Mouse (Mus musculus) heart, postnatal 4 days (tissue): ENCODE results near the gene Zfp423. TPM values are rescaled to one million over a fixed set of nuclear protein-coding genes. Genes with fewer than 3 reads are reported as not detected.

Experiments
- DNase-seq: peaks from one replicate; pipeline ENCODE4 v3.0.0; 2021
- total RNA-seq, 2 experiments: library from RNA; stranded (reverse); gene quantifications; 2 replicates each; pipeline ENCODE4 v1.2.3; 2021

Zfp423 gene
- total RNA-seq, 2 experiments from 2014 or later = 12.9 to 16.2 TPM

DNA sequence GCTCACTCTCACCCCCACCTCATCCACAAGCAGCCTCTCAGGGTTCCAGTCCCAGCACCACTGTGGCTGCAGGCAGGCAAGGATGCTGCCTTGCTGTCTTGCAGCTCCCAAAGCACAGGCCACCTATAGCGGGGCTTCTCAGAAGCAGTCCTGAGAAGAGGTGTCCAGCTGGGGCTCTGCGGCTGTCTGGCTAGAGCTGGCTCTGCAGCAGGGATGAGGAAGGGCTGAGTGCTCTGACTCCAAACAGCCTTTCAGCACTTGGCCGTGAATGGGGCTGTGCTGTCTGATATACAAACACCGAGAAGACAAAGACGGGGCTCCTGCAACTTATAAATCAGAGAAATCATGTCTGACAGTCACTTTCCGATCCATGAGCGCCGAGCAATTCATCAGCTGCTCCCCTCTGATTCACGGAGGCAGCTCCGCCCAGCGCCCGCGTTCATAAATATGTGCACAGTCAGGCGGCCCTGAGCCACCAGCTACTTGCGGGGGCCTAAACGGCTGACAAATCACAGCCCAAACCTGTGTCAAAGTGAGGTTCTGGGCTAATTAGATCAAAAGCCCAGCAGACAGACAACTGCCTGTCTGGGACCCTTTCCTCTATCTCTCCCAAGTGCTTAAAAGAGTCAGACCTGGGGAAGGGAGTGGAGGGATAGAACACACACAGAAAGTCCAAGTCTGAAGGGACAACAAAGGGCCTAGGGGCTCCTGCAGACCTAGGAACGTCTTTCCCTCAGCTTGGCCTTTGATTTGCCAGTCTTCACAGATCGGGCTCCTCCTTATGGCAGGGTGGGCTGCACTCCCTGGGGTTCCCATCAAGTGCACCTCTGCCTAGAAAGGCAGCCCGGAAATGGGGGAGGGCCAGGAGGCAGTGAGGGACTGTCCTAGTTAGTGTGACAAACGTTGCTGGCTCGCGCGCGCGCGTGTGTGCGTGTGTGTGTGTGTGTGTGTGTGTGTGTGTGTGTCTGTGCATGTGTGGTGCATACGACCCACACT, 269.0 kb downstream of the Zfp423 start:
- DNase-seq = peak; percentile 10

- no peak for DNase-seq
These were observed 270.2 kb downstream of the Zfp423 start for GRCm38 (mm10) chr8:87689192-87689591.

DNA sequence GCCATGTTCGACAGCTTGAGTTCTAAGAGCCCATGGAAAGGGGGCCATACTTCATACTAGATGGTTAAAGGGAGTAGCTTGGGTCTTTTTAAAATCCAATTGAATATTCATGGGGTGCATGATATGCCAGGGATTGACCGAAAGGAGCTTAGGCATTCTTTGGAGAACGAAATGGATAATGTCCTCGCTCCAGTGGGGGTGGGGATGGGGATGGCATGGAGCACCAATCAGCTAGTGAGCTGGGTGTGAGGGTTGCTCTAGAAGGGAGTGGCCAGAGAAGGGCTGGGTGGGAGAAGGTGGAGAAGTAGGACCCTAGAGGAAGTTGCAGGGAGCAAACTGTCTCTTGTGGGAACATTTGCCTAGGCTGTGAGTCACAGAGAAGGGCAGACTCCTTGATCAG, 271.0 kb downstream of the Zfp423 start:
- DNase-seq = no peak

DNA sequence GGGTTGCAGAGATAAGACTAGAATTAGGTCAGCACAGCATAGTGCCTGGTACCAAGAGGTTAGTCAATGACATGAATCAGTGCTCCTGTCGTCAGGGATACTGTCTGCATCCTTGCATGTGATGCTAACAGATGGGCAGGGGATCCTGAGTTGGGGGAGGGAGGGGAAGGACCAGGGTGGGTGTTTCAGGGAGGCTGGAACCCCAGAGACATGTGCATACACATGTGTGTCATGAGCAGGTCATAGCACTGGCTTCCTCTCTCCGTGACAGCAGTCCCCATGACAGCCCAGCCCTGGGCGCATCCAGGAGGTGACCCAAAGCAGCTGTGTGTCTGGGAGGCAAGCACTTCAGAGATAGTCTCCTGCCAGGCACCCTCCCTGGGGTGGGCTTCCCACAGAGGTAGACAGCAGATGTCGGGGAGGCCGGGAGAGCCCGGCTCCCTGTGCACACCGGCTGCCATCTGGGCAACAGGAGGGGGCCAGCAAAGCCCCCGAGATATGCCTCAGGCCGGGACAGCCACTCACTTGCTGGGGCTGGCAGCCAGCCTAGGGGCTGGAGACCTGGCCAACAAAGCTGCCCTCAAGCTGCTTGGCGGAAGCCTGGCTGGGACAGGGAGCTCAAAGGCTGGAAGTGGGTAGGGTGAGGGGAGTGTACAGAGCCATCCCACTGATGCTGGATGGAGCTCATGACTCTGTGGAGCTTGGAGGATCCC, 272.3 kb downstream of the Zfp423 start:
- peak; percentile 24 for DNase-seq

DNA sequence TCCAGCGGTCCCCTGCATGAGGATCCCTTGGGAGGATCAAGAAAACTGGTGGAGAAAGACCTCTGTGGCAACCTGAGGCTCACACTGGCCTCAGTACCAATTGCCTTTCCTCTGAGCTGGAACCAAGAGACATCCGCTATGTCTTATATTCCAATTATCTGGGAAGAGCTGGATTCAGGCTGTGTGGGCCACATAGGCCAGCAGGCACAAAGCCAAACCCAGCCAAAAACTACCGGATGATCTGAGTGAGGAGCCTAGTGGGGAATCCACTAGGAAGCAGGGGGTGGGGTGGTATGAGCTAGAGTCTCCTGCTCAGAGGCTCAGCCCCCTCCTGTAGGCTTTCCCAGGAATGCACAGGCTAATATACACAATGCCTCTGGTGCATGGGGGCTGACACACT, 273.4 kb downstream of the Zfp423 start:
- DNase-seq = no peak

DNA sequence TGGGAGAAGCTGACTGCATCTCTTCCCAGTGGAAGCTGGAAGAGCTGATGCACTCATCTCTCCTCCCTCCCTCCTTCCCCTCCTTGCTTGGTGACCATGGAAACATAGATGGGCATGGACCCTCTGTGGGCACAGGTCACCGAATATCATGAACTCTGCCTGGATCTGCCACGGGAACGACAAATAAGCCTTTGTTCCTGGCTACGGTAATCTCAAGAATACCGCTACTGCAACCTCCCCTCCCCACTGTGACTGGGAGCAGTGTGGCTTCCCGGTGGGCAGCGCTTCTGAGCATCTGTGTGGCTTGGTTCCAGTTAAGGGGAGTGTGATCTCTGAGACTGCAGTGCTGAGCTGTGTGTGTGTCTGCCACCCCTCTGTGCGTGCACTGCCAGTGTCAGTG, 274.0 kb downstream of the Zfp423 start:
- no peak for DNase-seq

DNA sequence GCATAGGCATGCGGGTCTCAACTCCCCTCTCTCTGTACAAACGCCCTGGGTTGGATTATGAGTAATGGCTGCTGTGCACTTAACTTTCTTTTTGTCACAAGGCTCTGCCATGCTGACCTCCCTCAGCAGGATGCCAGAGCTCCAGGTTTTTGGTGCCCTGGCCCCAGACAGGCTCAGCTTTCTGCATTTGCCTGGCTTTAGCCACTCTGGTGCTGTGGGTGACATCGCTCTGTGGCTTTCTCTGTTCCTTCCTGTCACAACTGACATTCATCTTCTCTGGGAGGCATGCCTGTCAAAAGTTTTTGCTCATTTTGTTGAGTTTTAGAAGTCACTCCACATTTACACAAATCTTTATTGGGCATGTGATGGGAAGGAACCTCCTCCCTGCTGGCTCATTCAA, 277.3 kb downstream of the Zfp423 start:
- DNase-seq = no peak

- DNase-seq = no peak
These were observed 279.4 kb downstream of the Zfp423 start for GRCm38 (mm10) chr8:87680034-87680433.

DNA sequence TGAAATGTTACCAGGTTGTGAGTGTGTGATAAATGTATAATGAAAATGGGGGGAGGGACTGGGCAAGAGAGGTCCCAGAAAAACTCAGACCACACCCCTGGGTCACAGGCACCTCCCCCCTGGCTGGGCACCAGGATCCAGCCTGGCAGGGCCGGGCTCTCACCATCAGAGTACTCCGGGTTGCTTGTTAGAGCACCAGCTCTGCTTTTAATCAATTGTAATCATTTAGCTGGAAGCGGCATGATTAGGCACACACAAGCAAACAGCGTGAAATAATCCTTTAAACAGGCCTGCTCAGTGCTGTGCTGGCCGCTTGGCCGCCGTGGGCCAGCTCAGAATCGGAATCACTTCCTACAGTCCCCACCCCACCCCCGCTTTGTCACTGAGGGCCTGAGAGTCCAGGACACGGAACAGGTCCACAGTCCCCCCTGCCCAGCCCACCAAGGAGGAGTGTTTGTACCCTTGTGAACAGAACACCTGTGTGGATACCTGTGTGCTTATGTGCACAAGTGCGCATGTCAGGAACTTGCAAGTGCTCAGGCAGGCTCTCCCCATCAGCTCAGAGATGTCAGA, 279.9 kb downstream of the Zfp423 start:
- no peak for DNase-seq

- DNase-seq = no peak
These were observed 284.0 kb downstream of the Zfp423 start for GRCm38 (mm10) chr8:87675411-87675810.

- DNase-seq = no peak
These were observed 285.2 kb downstream of the Zfp423 start for GRCm38 (mm10) chr8:87674157-87674556.

GRCm38 (mm10) chr8:87672214-87672613, 287.2 kb downstream of the Zfp423 start:
- no peak for DNase-seq

- DNase-seq = no peak
These were observed 288.0 kb downstream of the Zfp423 start for GRCm38 (mm10) chr8:87671209-87671970.

GRCm38 (mm10) chr8:87670232-87670631, 289.2 kb downstream of the Zfp423 start:
- DNase-seq = no peak

GRCm38 (mm10) chr8:87668736-87669135, 290.7 kb downstream of the Zfp423 start:
- DNase-seq = no peak

DNA sequence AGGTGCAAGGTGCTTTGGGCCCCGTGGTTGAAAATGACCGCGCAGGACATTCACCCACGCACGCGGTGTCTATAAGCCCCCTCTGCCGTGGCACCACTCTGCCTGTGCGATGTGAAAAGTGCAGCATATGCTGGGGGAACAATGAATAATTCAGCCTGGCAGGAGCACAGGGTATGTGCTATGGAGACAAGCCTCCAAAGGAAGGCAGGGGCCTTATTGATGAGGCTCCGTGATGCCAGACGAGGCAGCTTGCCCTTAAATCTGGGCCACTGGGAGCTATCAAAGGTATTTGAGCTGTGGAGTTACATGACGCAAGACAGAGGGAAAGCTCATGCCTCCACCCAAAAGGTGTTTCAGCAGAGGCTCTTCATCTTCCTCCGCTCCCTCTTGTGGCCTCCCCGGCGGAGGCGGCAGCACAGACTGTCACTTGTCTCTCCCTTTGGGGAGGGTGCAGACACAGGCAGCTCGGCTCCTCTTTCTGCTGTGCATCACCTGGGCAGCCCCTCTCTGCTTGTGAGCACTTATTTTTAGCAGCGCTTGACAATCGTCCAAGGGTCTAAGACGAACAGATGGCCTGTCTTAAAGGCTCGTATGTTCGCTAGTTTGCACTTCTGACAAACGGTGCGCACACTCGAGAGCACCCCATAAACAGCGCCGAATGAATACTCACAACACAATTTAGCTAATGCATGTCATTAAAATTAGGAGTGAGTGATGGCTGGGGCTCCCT, 291.3 kb downstream of the Zfp423 start:
- no peak for DNase-seq

GRCm38 (mm10) chr8:87667297-87667696, 292.1 kb downstream of the Zfp423 start:
- DNase-seq = no peak

GRCm38 (mm10) chr8:87665337-87665736, 294.1 kb downstream of the Zfp423 start:
- no peak for DNase-seq

- no peak for DNase-seq
These were observed 295.2 kb downstream of the Zfp423 start for GRCm38 (mm10) chr8:87664217-87664509.

GRCm38 (mm10) chr8:87663349-87664216, 295.8 kb downstream of the Zfp423 start:
- DNase-seq = peak; percentile 88

DNA sequence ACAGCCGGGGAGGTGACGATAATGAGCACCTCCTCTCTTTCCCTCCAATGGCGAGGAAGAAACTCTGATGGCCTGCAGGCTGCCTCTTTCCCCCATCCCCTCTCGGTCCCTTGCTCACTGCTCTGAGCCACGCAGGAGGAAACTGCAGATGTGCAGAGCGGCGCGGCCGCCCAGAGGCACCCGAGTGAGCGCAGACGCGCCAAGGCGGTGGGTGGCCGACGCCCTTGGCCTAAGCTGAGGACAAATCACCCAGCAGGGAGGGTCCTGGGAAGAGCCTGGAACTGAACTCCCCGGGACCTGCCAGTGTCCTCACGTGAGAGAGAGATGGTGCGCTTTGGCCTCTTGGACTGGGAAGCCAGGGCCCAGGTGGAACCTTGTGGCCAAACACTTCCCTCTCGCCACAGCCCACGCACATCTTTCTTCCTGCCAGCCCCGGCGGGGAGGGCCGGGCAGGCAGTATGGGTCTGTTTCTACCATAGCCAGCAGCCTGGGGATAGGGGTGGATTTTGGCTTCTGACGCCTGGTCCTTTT, 296.5 kb downstream of the Zfp423 start:
- DNase-seq = peak; percentile 38
